Mouse (Mus musculus): ENCODE results near the gene Adm.
"Not testable (repeated sequence)": the region's sequence is repeated elsewhere in the genome, so short reads cannot be mapped to it uniquely, and the experiment has no call there.

Adm gene

GRCm38 (mm10) chr7:110628611-110629354 is 1.3 kb downstream of the Adm start:
- no peak for DNase-seq (ENCODE audit: low spot score)

GRCm38 (mm10) chr7:110629892-110630666 is 2.6 kb downstream of the Adm start:
- DNase-seq (ENCODE audit: low spot score) = peak; percentile 85

DNA sequence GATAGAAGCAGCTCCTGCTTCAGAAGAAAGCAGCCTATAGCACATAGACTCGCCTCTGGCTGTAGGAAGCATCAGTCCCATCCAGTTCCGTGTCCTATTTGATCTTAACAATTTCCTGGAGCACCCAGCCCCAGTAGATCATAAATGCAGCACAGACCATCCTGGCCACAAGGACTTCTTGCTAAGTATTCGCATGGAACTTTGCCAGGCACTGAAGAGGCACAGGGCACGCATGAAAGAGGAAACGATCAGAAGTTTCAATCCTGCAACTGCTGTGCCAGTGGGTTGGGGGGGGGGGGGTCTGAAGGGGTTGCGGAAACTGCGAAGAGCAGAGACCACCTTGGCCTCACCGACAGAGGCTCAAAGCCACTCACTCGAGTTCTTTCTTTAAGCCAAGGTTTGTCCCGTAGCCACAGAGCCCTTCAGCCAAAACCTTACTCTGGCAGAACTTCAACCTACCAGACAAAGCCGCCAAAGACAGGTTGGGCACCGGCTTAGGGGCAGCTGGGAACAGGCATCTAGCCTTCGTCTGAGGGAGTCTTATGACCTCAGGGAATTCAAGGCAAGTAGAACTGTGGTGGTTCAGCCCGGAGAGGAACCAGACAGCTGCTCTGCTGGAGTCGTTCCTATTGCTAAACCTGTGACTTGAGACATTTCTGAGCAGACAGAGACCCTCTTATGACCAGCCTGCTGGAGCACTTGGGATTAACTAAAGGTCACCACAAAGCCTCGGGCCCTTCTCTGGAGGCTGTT is 3.9 kb downstream of the Adm start:
- no peak for DNase-seq (ENCODE audit: low spot score)

DNA sequence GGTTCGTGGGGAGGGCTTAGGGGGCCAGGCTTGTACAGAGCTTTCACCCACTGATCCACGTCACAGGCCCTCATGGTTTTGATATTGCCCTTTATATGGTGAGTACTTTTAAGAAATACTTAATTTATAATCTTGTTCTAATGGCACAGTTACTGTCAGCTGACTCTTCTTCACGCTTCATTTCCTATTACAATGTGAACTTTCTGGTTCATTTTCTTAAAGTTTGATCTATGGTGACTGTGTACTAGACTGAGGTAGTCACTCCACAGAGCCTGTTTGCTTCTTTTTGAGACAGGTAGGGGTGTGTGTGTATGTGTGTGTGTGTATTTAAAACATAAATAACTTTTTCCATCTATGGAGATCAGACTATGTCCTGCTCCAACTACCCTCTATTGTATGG is 8.5 kb downstream of the Adm start:
- no peak for DNase-seq (ENCODE audit: low spot score)

DNA sequence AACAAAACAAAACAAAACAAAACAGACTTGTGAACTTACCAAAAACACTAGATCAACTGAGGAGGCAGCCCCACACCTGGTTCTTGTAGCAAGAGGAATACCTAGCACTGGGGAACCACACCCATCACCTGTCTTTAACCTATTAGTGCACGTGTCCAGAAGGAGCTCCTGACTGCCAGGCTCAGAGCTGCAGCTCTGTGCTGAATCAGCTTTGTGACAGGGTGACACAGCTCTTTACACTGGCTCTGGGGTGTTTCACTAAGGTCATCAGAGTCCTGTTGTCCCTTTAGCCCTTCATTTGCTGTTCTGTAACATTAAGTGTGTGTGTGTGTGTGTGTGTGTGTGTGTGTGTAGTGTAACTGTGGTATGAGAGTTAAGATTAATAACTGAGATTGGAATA is 9.1 kb downstream of the Adm start:
- no peak for DNase-seq (ENCODE audit: low spot score)

- no peak for DNase-seq (ENCODE audit: low spot score)
Measured at GRCm38 (mm10) chr7:110638305-110639110, 11.0 kb downstream of the Adm start.

DNA sequence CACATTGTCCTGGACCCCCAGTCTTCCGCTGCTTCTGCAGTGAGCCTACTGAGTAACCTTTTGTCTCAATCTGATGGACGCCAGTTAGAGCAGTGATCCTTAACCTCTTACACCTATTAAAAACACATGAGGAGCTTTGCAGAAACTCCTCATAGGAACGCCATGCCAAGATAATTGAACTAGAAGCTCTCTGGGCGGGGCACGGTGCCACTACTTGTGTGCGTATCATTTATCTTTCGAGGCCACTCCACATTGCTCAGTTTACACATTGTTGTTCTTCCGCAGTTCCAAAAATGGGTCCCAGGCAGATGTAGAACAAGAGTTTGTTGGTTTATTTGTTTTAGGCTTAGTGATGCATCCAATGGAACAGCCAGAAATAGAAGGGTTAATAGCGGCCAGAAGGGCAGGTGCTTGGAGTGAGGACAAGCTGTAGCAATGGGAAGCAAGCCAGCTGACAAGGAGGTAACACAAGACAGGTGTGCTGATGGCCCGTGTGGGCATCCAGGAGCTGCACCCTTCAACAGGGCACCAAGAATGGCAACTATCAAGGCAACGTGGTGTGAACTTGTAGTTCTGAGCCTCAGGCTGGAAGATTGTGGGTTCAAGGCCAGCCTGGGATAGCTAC is 11.9 kb downstream of the Adm start:
- DNase-seq (ENCODE audit: low spot score) = no peak

DNA sequence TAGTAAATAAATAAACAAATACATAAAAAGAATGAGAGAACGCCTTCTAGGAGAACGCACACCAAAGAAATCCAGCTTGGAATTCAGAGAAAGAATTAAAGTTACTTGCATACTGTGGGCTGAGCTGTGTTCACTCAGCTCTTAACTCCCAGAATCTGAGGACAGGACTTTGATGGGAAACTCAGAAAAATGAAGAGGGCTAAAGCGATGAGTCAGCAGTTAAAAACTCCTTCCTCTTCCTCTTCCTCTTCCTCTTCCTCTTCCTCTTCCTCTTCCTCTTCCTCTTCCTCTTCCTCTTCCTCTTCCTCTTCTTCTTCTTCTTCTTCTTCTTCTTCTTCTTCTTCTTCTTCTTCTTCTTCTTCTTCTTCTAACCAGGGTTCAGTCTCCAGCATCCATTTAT is 12.5 kb downstream of the Adm start:
- not testable (repeated sequence) for DNase-seq (ENCODE audit: low spot score)

- no peak for DNase-seq (ENCODE audit: low spot score)
Measured at GRCm38 (mm10) chr7:110645311-110645710, 17.9 kb downstream of the Adm start.

- no peak for DNase-seq (ENCODE audit: low spot score)
Measured at GRCm38 (mm10) chr7:110645859-110646258, 18.4 kb downstream of the Adm start.

GRCm38 (mm10) chr7:110646611-110647407 is 19.3 kb downstream of the Adm start:
- DNase-seq (ENCODE audit: low spot score) = no peak

GRCm38 (mm10) chr7:110647559-110648454 is 20.3 kb downstream of the Adm start:
- DNase-seq (ENCODE audit: low spot score) = no peak

DNA sequence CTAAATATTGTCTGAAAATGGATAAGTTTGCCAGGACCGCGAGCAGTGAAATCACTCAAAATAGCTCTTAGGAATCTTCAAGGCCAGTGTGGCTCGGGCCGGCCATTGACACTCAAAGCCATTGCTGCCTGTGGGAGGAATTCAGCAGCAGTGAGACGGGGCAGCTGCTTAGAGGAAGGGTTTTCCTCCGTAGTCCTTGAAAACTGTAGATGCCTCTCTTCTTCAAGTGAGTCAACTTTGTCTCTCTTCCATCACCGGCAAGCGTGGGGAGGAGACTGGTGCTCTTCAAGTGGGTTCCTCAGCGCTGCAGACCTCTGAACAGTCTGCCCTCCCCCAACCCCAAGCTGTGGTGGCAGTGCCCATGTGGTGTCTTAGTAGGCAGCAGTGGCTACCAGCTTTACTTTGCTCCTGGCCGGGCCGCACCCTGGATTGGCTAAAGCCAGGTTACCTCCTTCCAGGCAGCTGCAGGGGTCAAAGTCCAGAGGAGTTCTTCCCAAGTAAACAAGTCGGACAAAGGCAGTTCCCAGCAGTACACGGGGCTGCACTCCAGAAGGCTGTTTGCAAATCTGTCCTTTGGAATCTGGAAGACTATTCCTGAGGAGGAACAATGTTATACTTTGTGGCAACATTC is 21.1 kb downstream of the Adm start:
- DNase-seq (ENCODE audit: low spot score) = peak; percentile 69

- DNase-seq (ENCODE audit: low spot score) = no peak
Measured at GRCm38 (mm10) chr7:110649133-110649987, 21.9 kb downstream of the Adm start.

GRCm38 (mm10) chr7:110650491-110650890 is 23.0 kb downstream of the Adm start:
- DNase-seq (ENCODE audit: low spot score) = no peak

- no peak for DNase-seq (ENCODE audit: low spot score)
Measured at GRCm38 (mm10) chr7:110651091-110651490, 23.6 kb downstream of the Adm start.

- no peak for DNase-seq (ENCODE audit: low spot score)
Measured at GRCm38 (mm10) chr7:110655230-110655629, 27.8 kb downstream of the Adm start.

DNA sequence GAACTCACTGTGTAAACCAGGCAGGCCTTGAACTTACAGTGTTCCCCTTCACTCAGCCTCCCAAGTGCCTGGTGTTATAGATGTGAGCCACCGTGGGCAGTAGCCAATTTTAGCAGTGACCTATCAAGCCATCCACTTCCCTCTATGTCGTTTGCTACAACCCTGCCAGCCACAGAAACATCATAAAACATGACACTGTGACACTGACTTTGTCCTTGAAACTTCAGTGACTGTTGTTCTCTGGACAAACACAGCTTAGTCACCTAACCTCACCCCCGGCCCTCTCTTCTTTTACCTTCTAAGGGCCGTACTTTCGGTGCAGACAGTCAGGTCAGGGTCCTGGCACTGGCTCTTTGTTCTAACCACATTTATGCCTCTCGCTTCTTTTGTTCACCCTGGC is 28.5 kb downstream of the Adm start:
- no peak for DNase-seq (ENCODE audit: low spot score)

Measured in testis, postnatal 14 days (tissue).